Mouse (Mus musculus) cerebellum, adult 9-10 months (tissue): ENCODE results near the gene Cntn1.
"Not testable (repeated sequence)": the region's sequence is repeated elsewhere in the genome, so short reads cannot be mapped to it uniquely, and the experiment has no call there.

Experiments
- DNase-seq: peaks from one replicate; pipeline ENCODE4 v3.0.0; 2022

Gene Cntn1

GRCm38 (mm10) chr15:92276826-92277225 is 225.9 kb downstream of the Cntn1 start:
- DNase-seq, result no peak

- no peak for DNase-seq
These were observed 227.0 kb downstream of the Cntn1 start for GRCm38 (mm10) chr15:92277984-92278383.

GRCm38 (mm10) chr15:92280966-92281365 is 230.0 kb downstream of the Cntn1 start:
- DNase-seq, result peak; percentile 11

GRCm38 (mm10) chr15:92287616-92288015 is 236.7 kb downstream of the Cntn1 start:
- no peak for DNase-seq

- no peak for DNase-seq
These were observed 245.5 kb downstream of the Cntn1 start for GRCm38 (mm10) chr15:92296479-92296878.

GRCm38 (mm10) chr15:92302796-92303195 is 251.8 kb downstream of the Cntn1 start:
- no peak for DNase-seq

GRCm38 (mm10) chr15:92304221-92304620 is 253.3 kb downstream of the Cntn1 start:
- DNase-seq, result no peak

GRCm38 (mm10) chr15:92321959-92322358 is 271.0 kb downstream of the Cntn1 start:
- DNase-seq, result no peak

GRCm38 (mm10) chr15:92327111-92327510 is 276.1 kb downstream of the Cntn1 start:
- DNase-seq, result no peak

GRCm38 (mm10) chr15:92340253-92340652 is 289.3 kb downstream of the Cntn1 start:
- DNase-seq, result no peak

- no peak for DNase-seq
These were observed 290.5 kb downstream of the Cntn1 start for GRCm38 (mm10) chr15:92341424-92341823.

GRCm38 (mm10) chr15:92344136-92344869 is 293.3 kb downstream of the Cntn1 start:
- DNase-seq, result no peak

GRCm38 (mm10) chr15:92347426-92347825 is 296.5 kb downstream of the Cntn1 start:
- no peak for DNase-seq

- DNase-seq, result no peak
These were observed 296.9 kb downstream of the Cntn1 start for GRCm38 (mm10) chr15:92347902-92348301.

GRCm38 (mm10) chr15:92348453-92348852 is 297.5 kb downstream of the Cntn1 start:
- not testable (repeated sequence) for DNase-seq

- no peak for DNase-seq
These were observed 313.2 kb downstream of the Cntn1 start for GRCm38 (mm10) chr15:92364153-92364552.

- DNase-seq, result no peak
These were observed 313.6 kb downstream of the Cntn1 start for GRCm38 (mm10) chr15:92364592-92364991.
